Mouse (Mus musculus): Measurements from ENCODE around the gene Zfp651. TPM values are rescaled to one million over a fixed set of nuclear protein-coding genes. Genes with fewer than 3 reads are reported as not detected.

Gene Zfp651
- polyA plus RNA-seq, 1 experiment, result 51.4 TPM

DNA sequence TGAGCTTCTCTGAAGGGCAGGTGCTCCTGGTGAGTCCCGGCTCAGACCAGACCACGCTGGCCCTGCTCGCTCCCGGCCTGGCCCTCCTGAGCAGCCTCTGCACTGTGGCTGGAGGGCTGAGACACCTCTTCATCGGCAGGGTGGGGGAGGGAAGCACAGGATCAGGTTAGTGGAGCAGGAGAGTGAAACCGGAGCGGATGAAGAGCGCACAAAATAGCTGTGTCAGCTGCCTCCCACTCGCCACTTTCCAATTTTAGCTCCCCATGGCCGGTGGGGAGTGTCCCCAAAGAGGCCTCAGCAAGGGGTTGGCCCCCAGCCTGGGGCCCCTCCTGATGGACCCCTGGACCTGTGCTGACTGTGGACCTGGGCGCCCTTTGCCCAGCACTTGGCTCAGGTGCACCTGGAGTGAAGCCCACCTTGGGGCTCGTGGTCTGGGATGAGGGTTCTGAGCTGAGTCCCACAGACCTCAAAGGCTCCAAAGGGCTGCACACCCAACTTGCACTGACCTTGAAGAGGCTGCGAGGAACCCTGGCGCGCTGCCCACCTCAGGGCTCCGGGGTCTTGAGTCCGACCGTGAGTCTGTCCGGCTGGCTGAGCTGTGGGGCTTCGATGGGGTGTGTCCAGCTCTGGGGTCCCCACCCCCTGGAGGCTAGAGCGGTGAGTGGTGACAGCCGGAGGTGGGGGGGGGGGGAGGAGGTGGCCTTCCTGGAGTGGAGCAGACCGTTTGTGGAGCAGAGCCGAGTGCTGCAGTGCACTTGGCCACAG is 32.8 kb downstream of the Zfp651 start, which contains the start of gene Hhatl:
TSS of gene Hhatl (minus strand) at position 751 of the 765 bp plus-strand sequence.
- no peak for DNase-seq (ENCODE audit: low read depth)
- TF ChIP-seq POLR2A (IDR thresholded peaks at IDR 0.05; ENCODE audit: borderline replicate concordance, extremely low read depth, insufficient read depth, insufficient read length, poor library complexity, severe bottlenecking) (no peak), CTCF (IDR thresholded peaks at IDR 0.05; ENCODE audit: borderline replicate concordance, extremely low read depth, insufficient read depth, insufficient read length) (no peak)

GRCm38 (mm10) chr9:121794972-121795539 is 35.9 kb downstream of the Zfp651 start:
- no peak for TF ChIP-seq POLR2A (IDR thresholded peaks at IDR 0.05; ENCODE audit: borderline replicate concordance, extremely low read depth, insufficient read depth, insufficient read length, poor library complexity, severe bottlenecking)
- TF ChIP-seq CTCF (IDR thresholded peaks at IDR 0.05; ENCODE audit: borderline replicate concordance, extremely low read depth, insufficient read depth, insufficient read length), result no peak
- DNase-seq (ENCODE audit: low read depth), result peak; percentile 46

DNA sequence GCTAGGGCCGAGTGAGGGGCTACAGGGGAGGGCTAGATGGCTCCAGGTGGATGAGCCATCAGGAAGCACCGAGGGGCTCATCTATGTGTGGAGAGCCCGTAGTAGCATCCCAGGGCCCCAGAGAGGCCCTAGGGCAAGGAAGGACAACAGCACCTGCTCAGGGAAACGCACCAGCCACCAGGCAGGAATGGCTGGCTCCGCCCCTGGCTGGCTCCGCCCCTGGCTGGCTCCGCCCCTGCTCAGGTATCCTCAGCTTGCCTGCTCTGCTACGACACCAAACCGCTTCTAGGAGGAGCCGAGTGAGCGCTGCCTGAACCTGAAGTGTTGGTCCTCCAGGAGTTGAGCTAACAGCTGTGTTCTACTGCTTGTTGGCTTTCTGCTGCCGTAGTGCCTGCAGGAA is 38.6 kb downstream of the Zfp651 start:
- TF ChIP-seq POLR2A (IDR thresholded peaks at IDR 0.05; ENCODE audit: borderline replicate concordance, extremely low read depth, insufficient read depth, insufficient read length, poor library complexity, severe bottlenecking), result no peak
- no peak for TF ChIP-seq CTCF (IDR thresholded peaks at IDR 0.05; ENCODE audit: borderline replicate concordance, extremely low read depth, insufficient read depth, insufficient read length)
- DNase-seq (ENCODE audit: low read depth), result no peak

- TF ChIP-seq POLR2A (IDR thresholded peaks at IDR 0.05; ENCODE audit: borderline replicate concordance, extremely low read depth, insufficient read depth, insufficient read length, poor library complexity, severe bottlenecking) (no peak), CTCF (IDR thresholded peaks at IDR 0.05; ENCODE audit: borderline replicate concordance, extremely low read depth, insufficient read depth, insufficient read length) (no peak)
- no peak for DNase-seq (ENCODE audit: low read depth)
Measured at GRCm38 (mm10) chr9:121798887-121799520, 39.9 kb downstream of the Zfp651 start.

- DNase-seq (ENCODE audit: low read depth), result no peak
- no peak for TF ChIP-seq POLR2A (IDR thresholded peaks at IDR 0.05; ENCODE audit: borderline replicate concordance, extremely low read depth, insufficient read depth, insufficient read length, poor library complexity, severe bottlenecking)
- TF ChIP-seq CTCF (IDR thresholded peaks at IDR 0.05; ENCODE audit: borderline replicate concordance, extremely low read depth, insufficient read depth, insufficient read length), result no peak
Measured at GRCm38 (mm10) chr9:121802747-121803146, 43.6 kb downstream of the Zfp651 start.

DNA sequence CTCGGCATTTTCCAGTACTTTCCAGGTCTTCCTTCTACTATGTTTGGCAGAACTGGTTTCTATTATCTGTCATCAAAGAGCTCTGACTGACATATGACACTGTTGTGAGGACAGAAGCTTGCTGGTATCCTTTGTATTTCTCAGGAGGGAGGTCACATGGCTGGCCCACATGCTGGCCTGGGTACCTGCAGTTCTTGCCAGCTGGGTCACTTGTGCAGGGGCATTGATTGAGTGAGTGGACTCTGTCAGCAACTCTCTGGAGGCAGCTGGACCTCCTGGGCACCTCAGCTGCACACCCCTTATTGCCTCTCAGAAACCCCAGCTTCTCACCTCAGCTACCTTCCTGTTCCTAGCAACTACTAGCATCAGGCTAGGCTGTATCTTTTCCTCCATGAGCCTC is 48.4 kb downstream of the Zfp651 start:
- no peak for DNase-seq (ENCODE audit: low read depth)
- TF ChIP-seq POLR2A (IDR thresholded peaks at IDR 0.05; ENCODE audit: borderline replicate concordance, extremely low read depth, insufficient read depth, insufficient read length, poor library complexity, severe bottlenecking), result no peak
- TF ChIP-seq CTCF (IDR thresholded peaks at IDR 0.05; ENCODE audit: borderline replicate concordance, extremely low read depth, insufficient read depth, insufficient read length), result no peak

DNA sequence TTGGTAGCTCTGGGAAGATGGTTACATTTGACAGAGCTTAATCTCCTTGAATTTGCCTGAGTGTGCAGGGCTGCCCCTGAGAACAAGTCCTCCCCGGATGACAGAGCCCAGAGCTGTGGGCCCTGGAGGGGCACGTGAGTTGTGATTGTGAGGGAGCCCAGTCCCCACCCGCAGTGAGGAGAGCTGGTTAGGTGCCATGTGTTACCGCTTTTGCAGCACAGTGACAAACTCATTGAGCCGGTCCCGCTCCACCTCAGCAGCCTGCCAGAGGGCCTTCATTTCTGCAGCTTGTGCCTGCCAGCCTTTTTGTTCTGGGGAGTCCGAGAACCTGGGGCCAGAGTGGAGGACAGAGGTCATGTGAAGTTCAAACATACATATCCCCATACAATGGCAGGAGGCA is 48.8 kb downstream of the Zfp651 start:
- DNase-seq (ENCODE audit: low read depth), result peak; percentile 46

GRCm38 (mm10) chr9:121808511-121808910 is 49.4 kb downstream of the Zfp651 start:
- DNase-seq (ENCODE audit: low read depth), result no peak
- TF ChIP-seq POLR2A (IDR thresholded peaks at IDR 0.05; ENCODE audit: borderline replicate concordance, extremely low read depth, insufficient read depth, insufficient read length, poor library complexity, severe bottlenecking) (no peak), CTCF (IDR thresholded peaks at IDR 0.05; ENCODE audit: borderline replicate concordance, extremely low read depth, insufficient read depth, insufficient read length) (no peak)

More for the DNA sequence above, 48.8 kb downstream of the Zfp651 start:
- TF ChIP-seq CTCF (IDR thresholded peaks at IDR 0.05; ENCODE audit: borderline replicate concordance, extremely low read depth, insufficient read depth, insufficient read length), result no peak
- TF ChIP-seq POLR2A (IDR thresholded peaks at IDR 0.05; ENCODE audit: borderline replicate concordance, extremely low read depth, insufficient read depth, insufficient read length, poor library complexity, severe bottlenecking), result no peak

DNA sequence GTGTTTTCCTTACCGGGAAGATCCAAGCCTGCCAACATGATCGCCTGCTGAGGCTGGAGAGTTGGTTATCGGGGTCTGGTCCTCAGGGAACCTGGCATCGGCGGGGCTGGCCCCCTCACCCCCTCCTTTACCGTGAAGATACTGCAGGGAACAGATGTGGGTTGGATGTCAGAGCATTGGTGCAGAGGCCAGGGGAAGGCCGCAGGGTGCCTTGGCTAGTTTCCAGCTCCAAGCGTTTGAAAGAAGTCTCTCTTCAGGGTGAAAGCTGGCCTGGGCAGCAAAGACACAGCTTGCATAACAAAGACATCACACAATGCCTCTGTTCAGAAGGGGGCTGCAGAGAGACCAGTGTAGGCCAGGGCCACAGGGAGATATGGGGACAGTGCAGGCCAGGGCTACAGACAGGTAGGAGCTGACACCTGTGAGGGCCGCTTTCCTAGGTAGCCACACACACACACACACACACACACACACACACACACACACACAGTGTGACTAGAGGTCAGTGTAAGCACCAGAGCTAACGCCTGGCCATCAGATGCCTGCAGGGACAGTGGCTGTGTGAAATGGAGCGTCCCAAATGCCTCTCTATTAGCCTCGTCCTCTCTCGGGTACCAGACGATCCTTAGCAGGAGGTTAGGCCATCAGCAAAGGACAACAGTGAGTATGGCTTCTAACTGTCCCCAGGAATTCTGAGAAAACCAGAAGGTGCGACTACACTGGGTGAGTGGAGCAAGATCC is 51.1 kb downstream of the Zfp651 start:
- peak; percentile 83 for DNase-seq (ENCODE audit: low read depth)
- TF ChIP-seq POLR2A (IDR thresholded peaks at IDR 0.05; ENCODE audit: borderline replicate concordance, extremely low read depth, insufficient read depth, insufficient read length, poor library complexity, severe bottlenecking) (no peak), CTCF (IDR thresholded peaks at IDR 0.05; ENCODE audit: borderline replicate concordance, extremely low read depth, insufficient read depth, insufficient read length) (no peak)

GRCm38 (mm10) chr9:121815183-121815582 is 56.1 kb downstream of the Zfp651 start:
- no peak for TF ChIP-seq POLR2A (IDR thresholded peaks at IDR 0.05; ENCODE audit: borderline replicate concordance, extremely low read depth, insufficient read depth, insufficient read length, poor library complexity, severe bottlenecking)
- TF ChIP-seq CTCF (IDR thresholded peaks at IDR 0.05; ENCODE audit: borderline replicate concordance, extremely low read depth, insufficient read depth, insufficient read length), result no peak
- no peak for DNase-seq (ENCODE audit: low read depth)

Measured in brain, embryonic 14.5 days (tissue).